Mouse (Mus musculus): ENCODE measurements around the gene Rfwd3. TPM values are rescaled to one million over a fixed set of nuclear protein-coding genes. Genes with fewer than 3 reads are reported as not detected.
A peak's percentile ranks its signal among the peaks of the same experiment; 100 is the strongest.
"Not testable (repeated sequence)": the region's sequence is repeated elsewhere in the genome, so short reads cannot be mapped to it uniquely, and the experiment has no call there.

Gene Rfwd3
- polyA plus RNA-seq, 1 experiment, result 15.1 TPM

DNA sequence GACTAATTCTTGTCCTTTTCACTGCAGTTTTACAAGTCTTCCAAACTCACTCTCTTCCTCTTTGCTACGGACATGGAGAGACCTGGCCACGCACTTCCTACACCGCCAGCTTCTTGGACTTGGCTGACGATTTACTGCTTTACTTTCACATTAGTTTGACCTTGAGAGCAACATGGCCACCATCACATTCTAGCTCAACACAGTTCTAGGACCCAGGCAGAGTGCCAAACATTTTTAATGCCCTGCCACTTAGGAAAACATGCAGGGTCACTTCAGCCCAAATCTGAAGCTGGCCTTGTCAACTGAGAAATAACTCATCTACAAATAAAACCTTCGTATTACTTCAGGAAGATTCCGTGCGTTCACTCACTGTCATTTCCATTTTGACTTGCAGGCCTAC, 8.3 kb downstream of the Rfwd3 start:
- no peak for DNase-seq (ENCODE audit: extremely low spot score in 1 of 2, low spot score in 1 of 2)

DNA sequence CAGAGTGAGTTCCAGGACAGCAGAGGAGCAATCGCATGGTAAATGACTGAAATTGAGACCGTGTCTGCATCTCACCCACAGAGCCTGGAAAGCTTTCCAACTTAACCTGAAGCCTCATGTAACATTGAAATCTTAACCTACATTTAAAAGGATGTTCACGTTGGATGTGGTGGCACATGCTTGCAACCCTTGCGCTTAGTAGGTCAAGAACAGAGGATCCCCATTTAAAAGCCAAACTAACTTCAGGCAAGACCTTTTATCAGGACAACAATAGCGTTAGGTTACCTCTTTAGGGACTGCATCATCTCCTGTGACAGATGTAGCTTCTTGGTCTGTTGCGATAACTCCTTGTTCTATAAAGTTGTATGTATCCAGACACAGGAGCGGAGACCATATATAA, 9.4 kb downstream of the Rfwd3 start:
- no peak for DNase-seq (ENCODE audit: extremely low spot score in 1 of 2, low spot score in 1 of 2)

DNA sequence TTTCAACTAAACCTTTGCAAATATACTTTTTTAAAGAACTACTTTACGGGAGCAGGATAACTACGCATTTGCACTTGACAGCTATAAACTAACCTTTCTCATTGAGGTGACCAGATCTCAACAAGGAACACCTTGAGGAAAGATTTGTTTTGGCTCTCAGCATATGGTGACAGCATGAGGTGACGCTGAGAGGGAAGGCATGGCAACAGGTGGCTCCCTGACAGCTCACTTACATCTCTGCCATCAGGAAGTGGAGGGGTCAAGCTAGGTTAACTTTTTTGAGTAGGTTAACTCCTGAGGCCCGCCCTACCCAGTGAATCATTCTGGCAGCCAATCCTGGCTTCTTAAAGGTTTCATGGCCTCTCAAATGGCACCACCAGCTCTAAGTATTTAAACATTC, 14.4 kb downstream of the Rfwd3 start:
- DNase-seq (ENCODE audit: extremely low spot score in 1 of 2, low spot score in 1 of 2), result no peak

- DNase-seq (ENCODE audit: extremely low spot score in 1 of 2, low spot score in 1 of 2), result no peak
Measured at GRCm38 (mm10) chr8:111282093-111282492, 17.9 kb downstream of the Rfwd3 start.

DNA sequence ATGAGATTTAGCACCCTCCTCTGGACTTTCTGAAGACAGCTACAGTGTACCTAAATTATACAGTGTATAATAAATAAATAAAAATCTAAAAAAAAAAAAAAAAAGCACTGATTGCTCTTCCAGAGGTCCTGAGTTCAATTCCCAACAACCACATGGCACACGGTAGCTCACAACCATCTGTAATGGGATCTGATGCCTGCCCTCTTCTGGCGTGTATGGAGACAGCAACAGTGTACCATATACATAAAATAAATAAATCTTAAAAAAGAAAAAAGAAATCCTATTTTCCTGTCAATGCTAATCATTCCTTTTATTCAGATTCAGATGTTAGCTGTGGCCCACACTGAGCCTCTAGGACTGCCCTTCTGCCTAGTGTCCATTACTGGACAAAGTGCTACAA, 31.7 kb downstream of the Rfwd3 start:
- no peak for DNase-seq (ENCODE audit: extremely low spot score in 1 of 2, low spot score in 1 of 2)

DNA sequence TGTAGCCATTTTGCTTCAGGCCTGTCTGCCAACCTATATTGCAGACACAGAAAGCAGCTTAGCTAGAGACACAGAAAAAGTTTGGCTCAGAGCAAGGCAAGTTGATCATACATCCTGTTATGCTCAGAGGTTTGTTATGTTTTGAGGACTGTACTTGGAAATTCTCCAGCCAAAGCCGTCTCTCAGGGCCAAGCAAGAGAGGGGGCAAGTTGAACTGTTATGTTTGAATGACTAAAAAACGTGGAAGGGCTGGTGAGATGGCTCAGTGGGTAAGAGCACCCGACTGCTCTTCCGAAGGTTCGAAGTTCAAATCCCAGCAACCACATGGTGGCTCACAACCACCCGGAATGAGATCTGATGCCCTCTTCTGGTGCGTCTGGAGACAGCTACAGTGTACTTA, 33.9 kb downstream of the Rfwd3 start:
- not testable (repeated sequence) for DNase-seq (ENCODE audit: extremely low spot score in 1 of 2, low spot score in 1 of 2)

DNA sequence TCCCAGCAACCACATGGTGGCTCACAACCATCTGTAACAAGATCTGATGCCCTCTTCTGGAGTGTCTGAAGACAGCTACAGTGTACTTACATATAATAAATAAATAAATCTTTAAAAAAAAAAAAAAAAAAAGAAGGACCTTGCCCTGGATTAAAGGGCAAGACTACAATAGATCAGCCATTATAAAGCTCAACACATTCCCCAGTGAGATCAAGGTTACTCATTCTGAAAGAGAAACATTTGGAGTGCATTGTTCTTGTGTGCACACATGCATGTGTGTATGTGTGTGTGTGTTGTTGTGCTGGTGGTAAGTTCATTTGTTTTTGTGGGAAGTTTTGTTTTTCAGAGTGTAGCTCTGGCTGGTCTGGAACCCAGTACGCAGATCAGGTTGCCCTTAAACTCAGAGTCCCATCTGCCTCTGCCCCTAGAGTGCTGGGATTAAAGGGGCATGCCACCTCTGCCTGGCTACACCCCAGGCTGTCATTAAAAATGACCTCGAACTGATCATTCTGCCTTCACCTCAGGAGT, 35.3 kb downstream of the Rfwd3 start:
- no peak for DNase-seq (ENCODE audit: extremely low spot score in 1 of 2, low spot score in 1 of 2)

- no peak for DNase-seq (ENCODE audit: extremely low spot score in 1 of 2, low spot score in 1 of 2)
Measured at GRCm38 (mm10) chr8:111261981-111262381, 38.0 kb downstream of the Rfwd3 start.

- no peak for DNase-seq (ENCODE audit: extremely low spot score in 1 of 2, low spot score in 1 of 2)
Measured at GRCm38 (mm10) chr8:111260251-111260650, 39.8 kb downstream of the Rfwd3 start.

GRCm38 (mm10) chr8:111259408-111259741, 40.6 kb downstream of the Rfwd3 start:
- no peak for DNase-seq (ENCODE audit: extremely low spot score in 1 of 2, low spot score in 1 of 2)

DNA sequence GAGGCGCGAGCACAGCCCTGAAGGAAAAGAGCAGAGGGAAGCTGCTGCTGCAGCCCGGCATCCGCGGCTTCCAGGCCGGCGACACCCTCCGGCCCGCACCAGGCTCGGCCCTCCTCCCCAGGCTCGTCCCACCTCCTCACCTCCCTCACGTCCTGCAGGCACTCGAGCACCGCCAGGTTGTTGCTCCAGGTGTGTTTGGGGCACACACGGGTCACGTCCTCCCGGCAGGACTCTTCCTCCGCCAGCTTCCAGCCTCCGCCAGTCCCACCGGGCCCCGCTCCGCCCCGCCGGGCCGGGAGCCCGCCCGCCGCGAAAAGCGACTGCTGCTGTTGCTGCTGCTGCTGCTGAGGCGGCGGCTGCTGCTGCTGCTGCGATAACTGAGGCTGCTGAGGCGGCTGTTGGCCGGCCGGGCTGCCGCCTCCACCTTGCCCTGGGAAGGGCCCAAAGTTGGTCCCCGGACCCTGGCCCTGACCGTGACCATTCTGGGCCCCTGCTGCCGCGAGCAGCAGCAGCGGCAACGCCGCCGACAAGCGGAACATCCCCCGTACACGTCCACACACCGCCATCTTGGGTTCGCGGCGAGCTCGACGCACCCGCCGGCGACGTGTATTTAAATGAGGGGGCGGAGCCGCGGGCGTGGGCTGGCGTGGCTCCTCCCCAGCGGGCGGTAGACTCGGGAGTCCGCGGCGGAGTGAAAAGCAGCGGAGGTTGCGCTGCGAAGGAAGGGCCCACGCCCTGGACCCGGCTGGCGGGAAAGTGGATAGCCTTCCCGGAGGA, 41.2 kb downstream of the Rfwd3 start, which contains the start of gene Glg1:
Gene Glg1, minus strand, starts transcription at position 586 of the 777 bp plus-strand sequence.
- peak; percentile 51 to 90 for DNase-seq (ENCODE audit: extremely low spot score in 1 of 2, low spot score in 1 of 2)

GRCm38 (mm10) chr8:111258010-111258630, 41.9 kb downstream of the Rfwd3 start:
- peak in 1 of 2 experiments; percentile 44 for DNase-seq (ENCODE audit: extremely low spot score in 1 of 2, low spot score in 1 of 2)

DNA sequence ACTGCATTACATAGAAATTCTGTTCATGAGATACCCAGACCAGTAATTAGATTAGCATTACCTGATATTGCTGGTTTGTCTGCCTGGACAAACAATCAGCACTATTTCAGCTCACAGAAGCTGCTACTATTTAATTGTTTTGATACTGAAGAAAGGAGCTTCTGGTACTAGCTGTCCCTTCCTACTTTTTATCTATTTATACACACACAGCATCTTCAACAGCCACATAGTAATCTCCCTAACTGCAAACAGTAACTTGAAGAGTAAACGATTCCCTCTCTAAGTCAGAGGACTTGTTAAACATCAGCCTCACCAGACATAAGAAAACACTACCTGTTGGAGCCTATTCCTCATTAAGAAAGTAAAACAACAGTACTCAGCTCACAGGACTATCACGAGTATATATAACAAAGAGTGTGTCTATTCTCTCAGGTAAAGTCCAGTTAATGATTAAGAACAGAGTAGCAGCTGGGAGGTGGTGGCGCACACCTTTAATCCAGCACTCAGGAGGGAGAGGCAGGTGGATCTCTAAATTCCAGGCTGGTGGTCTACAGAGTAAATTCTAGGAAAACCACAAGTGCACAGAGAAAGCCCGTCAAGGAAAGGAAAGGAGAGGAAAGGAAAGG, 47.4 kb downstream of the Rfwd3 start:
- DNase-seq (ENCODE audit: extremely low spot score in 1 of 2, low spot score in 1 of 2), result no peak

GRCm38 (mm10) chr8:111250111-111250510, 49.9 kb downstream of the Rfwd3 start:
- no peak for DNase-seq (ENCODE audit: extremely low spot score in 1 of 2, low spot score in 1 of 2)

DNA sequence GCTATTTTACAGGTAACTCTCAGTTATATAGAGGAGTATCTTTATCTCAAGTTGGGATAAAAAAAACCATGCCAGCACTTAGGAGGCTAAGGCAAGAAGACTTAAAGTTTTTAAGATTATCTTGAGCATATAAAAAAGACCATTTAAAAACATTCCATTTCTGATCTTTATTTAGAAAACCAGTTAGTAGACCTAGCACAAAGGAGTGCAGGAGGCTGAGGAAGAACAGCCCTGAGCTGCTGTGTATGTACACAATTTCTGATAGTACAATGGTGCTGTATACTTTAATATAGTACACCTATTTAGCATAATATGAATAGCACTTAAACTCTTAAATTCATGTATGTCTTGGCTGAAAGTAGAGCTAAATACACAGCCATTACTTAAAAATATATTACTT, 51.9 kb downstream of the Rfwd3 start:
- no peak for DNase-seq (ENCODE audit: extremely low spot score in 1 of 2, low spot score in 1 of 2)

- not testable (repeated sequence) for DNase-seq (ENCODE audit: extremely low spot score in 1 of 2, low spot score in 1 of 2)
Measured at GRCm38 (mm10) chr8:111246864-111247263, 53.2 kb downstream of the Rfwd3 start.

DNA sequence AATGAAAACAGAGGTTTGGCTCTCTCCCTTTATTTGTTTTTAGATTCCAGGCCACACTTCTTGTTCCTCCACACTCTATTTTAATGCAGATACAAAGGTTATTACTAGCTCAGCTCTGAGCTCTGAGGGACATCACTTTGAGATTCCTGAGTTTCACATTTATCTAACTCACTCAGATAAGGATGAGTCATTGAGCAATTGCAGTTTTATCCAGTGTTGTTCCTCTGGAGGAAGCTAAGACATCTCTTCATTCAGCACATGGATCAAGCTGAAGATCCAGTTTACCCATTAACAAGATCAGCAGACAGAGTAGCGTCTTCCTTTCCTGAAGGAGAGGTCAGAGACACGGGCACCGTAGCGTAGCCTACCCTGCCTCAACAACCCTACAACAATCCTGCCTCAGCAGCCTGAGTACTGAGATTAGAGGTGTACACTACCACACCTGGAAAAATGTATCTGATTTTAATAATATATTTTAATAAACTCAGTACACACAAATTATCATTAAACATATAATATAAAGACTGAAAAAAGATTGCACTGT, 53.7 kb downstream of the Rfwd3 start:
- DNase-seq (ENCODE audit: extremely low spot score in 1 of 2, low spot score in 1 of 2), result no peak

GRCm38 (mm10) chr8:111237301-111237700, 62.7 kb downstream of the Rfwd3 start:
- no peak for DNase-seq (ENCODE audit: extremely low spot score in 1 of 2, low spot score in 1 of 2)

DNA sequence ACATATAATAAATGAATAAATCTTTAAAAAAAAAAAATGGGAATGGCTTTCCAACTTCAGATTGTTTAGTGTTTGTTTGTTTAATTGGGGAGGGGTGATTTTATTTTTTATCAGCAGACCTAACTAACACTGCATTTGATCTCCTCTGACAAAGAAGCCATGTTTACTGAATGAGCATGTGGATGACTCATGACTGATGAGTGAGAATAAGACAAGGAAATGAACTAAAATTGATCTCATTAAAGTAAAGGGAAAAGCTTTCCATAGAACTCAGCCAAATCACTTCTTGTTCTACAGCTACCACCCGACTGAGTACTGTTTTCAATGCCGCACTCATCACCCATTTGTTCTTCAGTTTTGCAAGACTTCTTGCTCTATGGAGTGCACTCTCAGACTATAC, 66.3 kb downstream of the Rfwd3 start:
- DNase-seq (ENCODE audit: extremely low spot score in 1 of 2, low spot score in 1 of 2), result no peak

- peak; percentile 7 to 29 for DNase-seq (ENCODE audit: extremely low spot score in 1 of 2, low spot score in 1 of 2)
Measured at GRCm38 (mm10) chr8:111224153-111224552, 75.9 kb downstream of the Rfwd3 start.

All from frontal cortex, adult 2 months (tissue).